Mouse (Mus musculus) spleen, postnatal 10 days (tissue): ENCODE measurements around the gene Tox4.
"Not testable (repeated sequence)": the region's sequence is repeated elsewhere in the genome, so short reads cannot be mapped to it uniquely, and the experiment has no call there.

ENCODE experiments used
- DNase-seq, 2 experiments: peaks; one replicate each; pipeline ENCODE4 v3.0.0; 2021 to 2022; ENCODE audit warnings: low spot score in 2 of 2

Gene Tox4

DNA sequence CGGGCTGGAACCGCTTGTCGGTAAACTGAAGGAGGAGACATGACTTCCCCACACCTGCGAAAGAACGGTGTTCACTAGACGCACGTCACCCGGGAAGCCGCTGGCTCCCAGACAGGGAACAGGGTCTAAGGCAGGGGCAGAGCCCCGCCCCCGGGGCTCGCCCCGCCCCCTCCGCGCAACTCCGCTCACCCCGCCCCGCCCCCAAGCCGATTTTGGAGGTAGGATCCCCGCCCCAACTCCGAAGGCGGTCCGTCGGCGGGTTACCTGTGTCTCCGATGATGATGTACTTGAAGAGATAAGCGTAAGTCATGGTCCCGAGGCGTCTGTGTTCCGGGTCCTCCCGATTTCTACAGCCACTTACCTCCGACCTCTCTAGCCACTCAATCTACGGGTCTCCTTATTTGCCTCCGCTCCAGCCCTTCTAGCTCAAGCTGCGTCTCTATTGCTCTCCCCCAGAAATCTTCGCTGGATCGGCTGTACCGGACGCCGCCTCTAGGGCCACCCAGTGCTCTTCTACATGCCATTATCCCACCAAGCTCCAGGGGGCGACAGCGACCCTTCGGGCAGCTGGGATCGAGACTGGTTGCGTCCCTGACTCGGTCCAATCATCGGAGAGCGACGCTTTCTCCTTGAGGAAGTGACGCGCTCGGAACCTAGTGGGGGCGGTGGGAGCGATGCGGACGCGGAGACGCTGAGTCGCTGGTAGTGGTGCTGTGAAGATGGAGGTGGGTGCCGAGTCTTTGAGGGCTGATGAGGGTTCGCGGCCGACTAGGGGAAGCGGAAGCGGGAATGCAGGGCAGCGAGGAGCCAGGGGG lies at the start of gene Tox4, which contains the start of gene Rab2b:
Gene Tox4 (plus strand): TSS at position 215 of the 815 bp plus-strand sequence.
Gene Rab2b (minus strand): TSS at position 614 of the 815 bp plus-strand sequence.
- peak; percentile 98 for DNase-seq

DNA sequence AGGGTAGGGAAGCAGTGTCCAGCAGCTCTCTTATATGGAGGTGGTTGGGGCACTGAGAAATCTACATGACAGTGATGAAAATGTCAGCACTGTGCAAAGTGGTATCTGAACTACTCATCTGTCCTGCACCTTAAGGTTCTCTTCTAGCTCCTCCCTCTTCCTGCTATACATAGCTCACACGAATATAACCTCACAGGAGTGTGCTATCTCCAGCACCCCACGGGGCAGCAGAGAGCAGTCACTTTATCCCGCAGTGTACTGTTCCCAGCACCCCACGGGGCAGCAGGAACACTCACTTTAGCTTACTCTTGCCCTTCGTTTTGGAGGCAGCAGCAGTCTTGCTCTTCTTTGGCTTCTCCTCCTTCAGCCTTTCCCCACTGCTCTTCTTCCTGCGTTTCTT lies 46.7 kb upstream of the Tox4 start:
- DNase-seq, result no peak

DNA sequence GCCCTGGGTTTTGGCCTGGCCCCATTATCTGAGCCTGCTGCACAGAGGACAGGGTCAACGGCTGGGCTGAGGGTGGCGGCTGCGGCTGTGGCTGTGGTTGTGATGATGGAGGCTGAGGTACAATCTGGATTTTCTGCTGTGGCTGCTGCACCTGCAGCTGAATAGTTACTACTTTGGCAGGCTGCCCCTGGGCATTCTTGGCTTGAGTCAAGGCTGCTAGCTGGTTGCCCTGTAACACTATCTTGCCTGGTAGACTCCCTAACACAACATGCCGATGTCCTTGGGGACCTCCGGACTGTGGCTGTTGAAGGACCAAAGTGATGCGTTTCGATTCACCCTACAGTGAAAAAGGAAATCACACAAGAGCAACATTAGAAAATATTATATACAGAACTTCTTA lies 43.8 kb upstream of the Tox4 start:
- DNase-seq, result no peak

DNA sequence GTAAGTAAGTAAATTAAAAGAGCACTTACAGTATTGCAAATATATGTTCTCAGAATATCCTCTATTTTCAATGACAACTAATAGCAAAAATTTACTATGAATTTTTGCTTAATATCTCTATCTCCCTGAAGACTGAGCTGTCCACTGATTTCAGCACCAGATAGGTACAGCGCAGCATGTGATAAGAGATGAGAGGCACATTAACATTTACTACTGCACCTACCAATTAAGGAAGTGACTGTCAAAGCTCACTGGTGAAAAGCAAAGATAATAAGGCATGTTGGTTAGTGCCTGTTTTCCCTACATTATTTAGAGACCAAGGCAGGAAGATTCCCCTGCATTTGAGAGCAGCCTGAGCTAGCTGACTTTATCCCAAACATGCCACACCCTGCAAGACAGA lies 42.7 kb upstream of the Tox4 start:
- no peak for DNase-seq

DNA sequence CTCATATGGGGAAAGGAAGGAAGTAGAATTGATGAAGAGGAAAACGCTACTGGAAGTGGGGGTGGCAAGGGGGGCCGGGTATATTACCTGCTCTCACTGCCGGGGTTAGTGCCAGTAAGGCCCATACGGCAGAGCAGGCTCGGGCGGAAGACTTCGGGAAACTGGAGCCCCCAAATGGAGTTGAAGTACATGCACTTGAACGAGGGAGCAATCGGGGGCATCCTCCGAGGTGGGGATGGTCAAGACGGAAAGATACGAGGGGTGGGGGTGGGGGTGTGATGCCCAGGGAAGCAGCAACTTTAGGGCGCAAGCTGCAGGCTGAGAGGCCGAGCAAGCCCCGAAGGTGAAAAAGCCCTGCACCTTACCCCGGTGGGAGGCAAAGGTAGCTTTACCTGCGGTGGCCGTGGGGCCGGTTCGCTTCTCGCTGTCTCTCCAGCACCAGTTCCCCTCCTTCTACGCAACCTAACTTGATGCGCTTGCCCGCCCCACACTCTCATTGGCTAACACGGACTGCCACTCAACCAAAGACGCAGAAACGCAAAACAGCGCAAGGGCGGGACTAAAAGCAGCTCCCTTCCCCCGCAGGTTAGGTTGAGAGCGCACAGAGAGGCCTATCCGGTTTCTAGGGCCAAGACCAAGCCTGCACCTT lies 34.8 kb upstream of the Tox4 start:
- peak; percentile 100 for DNase-seq

DNA sequence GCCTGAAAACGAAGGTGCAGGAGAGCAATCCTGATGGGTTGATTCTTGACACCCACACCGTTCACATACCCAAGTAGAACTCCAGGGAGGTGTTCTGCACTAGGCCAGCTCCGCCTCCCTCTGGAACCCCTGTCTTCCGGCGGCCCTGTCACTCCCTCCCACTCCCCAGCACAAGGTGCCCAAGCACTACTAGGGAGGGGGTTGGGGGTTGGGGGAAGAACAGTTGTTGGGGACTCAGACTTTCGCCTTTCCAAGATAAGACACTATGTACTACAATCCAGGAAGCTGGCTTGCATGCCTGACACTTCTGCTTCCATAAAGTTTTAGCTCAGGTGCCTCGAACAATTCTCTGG lies 34.3 kb upstream of the Tox4 start:
- no peak for DNase-seq

DNA sequence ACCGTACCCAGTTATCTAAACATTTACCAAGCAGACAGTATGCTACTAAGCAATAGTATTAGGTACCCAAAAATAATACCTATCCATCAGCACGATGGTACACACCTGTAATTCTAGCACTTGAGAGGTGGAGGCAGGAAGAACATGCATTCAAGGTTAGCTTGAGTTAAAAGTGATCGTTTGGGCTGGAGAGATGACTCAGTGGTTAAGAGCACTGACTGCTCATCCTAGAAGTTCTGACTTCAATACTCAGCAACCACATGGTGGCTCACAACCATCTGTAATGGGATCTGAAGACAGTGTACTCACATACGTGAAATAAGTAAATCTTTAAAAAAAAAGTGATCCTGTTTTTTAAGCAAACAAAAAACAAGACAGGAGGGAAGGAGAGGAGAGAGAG lies 32.8 kb upstream of the Tox4 start:
- DNase-seq, result no peak

DNA sequence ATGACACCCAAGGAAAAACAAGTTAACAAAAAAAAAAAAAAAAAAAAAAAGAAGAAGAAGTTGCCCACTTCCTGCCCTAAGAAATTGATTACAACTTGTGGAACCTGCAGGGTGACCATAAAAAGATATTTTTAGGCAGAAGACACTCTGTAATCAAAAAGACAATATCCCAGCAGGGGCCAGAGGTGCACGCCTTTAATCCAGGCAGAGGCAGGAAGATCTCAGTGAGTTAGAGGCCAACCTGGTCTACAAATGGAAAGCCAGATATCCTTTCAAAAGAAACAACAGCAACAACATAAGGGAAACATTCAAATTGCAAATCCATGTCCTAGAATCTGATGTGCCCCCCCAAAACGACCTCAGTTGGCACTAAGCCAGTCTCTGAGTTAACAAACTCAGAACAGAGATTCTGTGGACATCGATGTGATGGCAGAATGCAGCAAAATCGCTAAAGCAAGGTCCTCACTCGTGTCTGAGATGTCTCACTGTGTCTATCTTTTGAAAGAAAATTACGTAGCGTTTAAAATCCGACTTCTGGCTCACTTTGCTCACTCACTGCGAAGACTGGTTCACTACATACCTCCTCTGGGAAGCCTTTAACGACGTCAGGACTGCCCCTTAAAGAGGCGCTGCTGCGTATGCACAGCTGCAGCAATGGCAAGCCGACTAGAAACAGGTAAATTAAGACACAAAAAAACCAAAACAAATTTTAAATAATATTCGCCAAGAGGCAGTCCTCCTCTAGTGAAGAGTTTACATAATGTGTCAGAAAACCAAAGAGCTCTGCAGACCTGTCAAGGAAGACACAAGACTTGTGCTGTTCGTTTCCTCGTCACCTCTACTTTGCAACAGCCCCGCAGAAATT lies 22.4 kb upstream of the Tox4 start:
- DNase-seq, result peak; percentile 26 to 27

DNA sequence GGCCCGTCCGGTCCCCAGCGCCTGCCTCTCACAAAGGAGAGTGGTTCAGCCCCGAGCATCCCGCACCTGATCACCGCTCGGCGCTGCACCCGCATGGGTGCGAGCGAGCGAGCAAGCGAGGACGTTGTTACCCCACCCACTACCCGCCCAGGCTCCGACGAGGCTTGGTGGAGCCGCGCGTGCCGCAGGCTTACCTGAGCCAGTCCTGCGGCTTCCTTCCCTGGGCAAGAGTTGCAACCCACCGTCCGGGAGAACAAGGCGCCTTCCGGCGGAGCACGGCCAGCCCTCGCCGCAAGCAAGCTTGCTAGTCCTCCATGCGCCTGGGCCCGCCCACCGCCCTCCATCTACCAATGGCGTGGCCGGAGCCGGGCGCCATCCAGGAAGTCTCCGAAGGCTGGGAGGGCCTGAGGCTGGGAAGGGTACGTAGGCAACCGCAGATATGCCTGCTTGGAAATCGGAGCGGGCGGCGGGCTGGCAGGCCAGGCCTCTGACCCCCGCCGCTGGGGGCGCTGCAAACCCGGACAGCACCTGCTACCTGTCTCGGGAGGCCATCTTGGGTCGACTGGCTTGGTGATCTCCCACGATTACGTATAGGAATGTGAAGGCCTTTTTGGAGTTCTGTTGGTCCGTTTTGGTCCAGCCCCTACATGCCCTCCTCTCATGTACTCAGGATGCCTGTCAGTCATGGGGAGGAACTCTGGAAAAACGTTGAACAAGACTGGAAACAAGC lies 21.3 kb upstream of the Tox4 start, which contains the start of gene Chd8:
Gene Chd8 (minus strand): TSS at position 297 of the 730 bp plus-strand sequence.
- peak; percentile 97 to 99 for DNase-seq

DNA sequence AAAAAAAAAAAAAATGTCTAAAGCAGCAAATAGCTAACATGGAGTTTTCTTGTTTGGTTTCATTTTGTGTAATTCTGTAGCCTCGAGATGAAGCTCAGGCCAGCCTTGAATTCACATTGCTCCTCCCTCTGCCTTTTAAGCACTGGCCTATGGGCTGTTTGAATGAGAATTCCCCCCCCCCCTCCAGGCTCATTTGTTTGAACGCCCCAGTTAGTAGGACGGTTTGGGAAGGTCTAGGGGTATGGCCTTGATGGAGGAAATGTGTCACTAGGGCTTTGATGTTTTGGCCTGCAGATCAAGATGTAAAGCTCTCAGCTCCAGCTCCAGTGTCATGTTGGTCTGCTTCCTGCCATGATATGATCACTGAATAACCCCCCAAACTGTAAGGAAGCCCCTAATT lies 6.2 kb upstream of the Tox4 start:
- DNase-seq, result no peak

DNA sequence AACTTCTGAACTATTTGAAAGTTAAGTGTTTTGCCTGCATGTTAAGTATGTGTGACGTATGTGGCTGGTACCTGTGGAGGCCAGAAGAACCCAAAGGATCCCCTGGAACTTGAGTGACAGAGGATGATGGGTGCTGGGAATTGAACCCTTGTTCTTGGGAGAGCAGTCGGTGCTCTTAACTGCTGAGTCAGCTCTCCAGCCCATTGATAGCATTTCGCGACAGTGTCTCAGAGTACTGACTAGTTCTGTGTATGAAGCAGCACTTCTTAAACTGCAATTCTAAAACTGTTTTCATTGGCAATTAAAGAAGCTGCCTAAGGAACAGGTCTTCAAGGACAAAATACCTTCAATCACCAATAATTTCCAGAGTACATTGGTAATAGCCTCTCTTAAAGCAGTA lies 1.7 kb upstream of the Tox4 start:
- no peak for DNase-seq

DNA sequence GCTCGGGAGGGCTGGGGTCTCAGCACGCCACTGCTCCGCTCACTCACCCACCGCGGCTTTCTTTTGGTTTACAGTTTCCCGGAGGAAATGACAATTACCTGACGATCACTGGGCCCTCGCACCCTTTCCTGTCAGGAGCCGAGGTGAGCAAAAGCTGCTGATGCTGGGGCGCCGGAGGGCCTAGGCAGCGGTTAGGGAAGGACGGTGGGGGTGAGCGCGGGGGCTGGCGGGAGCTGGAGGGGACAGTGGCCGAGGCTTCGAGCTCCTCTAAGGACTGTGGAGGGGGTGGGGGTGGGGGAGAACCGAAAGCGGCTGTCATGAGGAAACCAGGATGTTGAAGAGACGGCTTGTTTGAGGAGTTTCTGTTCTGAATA lies 788 bp downstream of the Tox4 start:
- no peak for DNase-seq

DNA sequence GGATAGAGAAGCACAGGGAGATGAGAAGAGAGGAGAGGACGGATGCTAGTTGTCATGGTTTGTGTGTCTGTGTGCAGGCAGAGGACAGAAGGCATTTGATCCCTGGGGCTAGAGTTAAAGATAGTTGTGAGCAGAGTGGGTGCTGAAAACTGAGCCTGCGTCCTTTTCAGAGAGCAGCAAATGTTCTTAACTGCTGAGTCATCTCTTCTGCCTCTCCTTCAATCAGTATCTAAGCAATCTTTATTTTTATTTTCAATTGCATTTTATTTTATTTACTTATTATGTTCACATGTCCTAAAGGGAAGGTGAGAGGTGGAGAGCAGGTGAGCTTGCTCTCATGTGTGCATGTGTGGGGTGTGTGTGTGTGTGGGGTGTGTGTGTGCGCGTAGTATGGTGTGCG lies 4.7 kb downstream of the Tox4 start:
- DNase-seq, result no peak

DNA sequence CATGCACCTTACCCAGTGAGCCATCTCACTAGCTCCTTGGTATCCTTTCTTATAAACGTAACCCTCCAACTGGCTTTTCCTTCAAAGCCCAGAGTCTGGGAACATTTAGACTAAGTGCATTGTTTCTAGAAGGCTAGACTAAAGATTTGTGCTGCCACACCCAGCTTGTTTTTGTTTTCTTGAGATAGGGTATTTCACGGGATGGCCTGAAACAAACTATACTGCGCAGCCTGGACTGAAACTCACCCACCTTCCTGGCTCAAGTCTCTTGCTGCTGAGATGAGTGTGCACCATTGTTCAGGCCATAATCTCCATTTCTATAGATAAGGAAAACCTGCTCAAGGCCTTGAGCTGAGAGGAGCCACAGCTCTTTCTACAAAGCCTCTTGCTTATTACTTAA lies 5.2 kb downstream of the Tox4 start:
- DNase-seq, result no peak

DNA sequence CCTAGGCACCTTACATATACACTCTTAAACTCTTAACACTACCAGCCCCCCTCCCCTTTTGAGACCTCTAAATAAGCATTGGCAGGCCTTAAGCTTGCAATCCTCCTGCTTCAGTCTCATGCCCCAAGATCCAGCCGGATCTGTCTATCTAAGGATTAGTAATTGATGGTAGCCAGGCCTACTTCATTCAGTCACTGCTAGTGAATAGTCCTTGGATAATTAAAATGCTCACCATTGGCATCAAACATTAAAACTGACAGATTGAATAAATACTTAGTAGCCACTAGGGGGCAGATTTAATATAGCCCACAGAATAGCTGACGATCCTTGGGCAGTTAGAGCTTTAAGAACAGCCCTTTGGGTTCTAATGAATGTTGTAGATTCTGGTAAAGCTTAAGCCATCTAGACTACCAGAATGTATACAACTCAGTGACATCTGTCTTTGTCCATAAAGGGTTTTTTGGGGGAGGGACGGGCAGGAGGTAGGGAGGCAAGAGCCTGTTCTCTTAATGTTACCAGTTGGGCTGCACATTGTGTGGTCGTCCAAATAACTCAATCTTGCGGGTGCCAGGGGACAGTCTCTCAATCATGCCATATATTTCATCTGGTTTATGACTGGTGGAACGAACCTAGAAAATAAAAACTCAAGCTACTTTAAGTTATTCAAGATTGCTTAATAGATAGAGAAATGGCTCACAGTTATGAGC lies 16.8 kb downstream of the Tox4 start:
- no peak for DNase-seq

DNA sequence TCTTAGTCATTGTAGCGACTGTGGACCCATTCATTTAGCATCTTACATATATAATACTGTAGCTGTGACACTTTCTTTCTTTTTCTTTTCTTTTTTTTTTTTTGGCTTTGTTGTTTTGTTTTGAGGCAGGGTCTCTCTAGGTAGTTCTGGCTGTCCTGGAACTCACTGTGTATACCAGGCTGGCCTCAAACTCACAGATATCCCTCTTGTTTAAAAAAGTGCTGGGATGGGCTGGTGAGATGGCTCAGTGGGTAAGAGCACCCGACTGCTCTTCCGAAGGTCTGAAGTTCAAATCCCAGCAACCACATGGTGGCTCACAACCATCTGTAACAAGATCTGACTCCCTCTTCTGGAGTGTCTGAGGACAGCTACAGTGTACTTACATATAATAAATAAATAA lies 24.6 kb downstream of the Tox4 start:
- DNase-seq, result not testable (repeated sequence)

DNA sequence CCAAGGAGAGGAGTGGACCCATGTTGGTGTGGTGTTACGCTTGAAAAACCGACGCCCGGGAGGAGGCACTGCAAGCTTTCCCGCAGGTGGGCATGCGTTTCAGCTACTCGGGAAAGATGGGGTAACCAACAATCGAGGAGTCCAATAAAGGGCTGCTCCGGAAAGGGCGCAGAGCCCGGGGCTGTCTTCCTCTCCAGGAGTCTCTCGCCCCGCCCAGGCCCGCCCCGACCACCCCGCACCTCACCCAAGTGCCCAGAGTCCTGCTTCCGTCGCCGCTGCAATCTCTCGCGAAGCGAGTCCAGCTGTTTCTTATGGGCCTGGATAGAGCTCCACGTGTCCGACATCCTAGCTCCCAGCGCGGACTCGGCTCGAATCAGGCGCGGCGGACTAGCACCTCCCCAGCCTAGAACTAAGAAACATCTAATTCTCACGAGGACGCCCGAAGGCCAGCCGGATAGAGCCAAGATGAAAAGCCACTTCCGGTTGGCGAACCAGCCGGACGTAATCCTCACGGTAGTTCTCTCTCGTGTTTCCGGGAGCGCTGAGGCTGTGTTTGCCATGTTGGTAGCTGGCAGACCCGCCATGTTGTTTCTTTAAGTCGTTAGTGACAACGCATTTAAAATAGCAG lies 25.8 kb downstream of the Tox4 start, which contains the start of gene Mettl3:
Gene Mettl3 (minus strand): TSS at position 485 of the 628 bp plus-strand sequence.
- peak; percentile 83 to 93 for DNase-seq

DNA sequence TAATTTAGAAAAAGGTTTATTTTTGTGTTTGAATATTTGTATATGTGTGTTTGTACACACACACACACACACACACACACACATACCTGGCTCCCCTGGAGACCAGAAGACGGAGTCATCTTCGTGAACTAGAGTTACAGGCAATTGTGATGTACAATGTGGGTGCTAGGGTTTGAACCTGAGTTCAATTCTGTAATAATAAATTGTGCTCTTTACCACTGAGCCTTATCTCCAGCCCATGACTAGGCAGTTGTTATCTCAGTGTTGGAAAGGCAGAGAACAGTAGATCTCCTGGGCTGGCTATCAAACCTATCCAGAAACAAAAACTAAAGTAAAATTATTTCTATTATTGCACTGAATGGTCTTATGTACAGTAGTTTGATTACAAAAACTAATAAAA lies 27.2 kb downstream of the Tox4 start:
- DNase-seq, result no peak

DNA sequence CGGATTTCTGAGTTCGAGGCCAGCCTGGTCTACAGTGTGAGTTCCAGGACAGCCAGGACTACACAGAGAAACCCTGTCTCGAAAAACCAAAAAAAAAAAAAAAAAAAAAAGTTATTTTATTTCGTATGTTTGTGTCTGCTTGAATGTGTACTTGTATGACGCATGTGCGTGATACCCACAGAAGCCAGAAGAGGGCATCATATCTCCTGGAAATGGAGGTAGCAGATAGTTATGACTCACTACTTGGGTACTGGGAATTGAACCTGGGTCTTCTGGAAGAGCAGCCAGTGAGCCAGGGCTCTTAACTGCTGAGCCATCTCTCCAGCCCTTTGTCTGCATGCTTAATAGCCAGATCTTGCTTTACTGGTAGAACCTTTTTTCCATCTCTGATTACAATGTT lies 31.4 kb downstream of the Tox4 start:
- not testable (repeated sequence) for DNase-seq

DNA sequence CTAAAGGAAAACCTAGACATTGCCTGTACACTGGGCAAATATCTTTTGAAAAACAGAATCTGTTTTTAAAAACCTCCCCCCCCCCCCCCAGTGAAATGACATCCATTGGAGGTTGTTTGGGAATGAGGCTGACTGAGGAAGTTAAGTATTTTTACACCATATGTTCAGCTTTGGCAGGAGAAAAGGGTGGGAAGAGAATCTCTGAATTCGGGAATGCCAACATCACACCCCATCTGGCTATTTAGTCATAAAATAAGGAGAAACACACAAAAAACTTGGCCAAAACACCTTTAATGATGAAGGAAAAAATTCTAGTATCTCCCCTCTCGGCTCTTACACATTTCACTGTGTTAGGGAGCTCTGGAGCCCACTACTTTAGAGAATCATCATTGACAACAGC lies 32.0 kb downstream of the Tox4 start:
- no peak for DNase-seq
